Mouse (Mus musculus) splenic B cell, adult 2 months (primary cell): ENCODE data around the gene Brdt.
A peak's percentile ranks its signal among the peaks of the same experiment; 100 is the strongest.

Source experiments
- DNase-seq: peaks from one replicate; pipeline ENCODE4 v3.0.0-alpha.2; 2011; ENCODE audit warnings: low read depth, low spot score
- H3K27me3 ChIP-seq: 2 replicates; pipeline ENCODE4 v1.6.1; 2012; ENCODE audit warnings: mild to moderate bottlenecking, low read length, moderate library complexity, mixed read lengths; ENCODE audit not compliant: control insufficient read depth, poor library complexity, insufficient read depth, severe bottlenecking
- H3K36me3 ChIP-seq: 2 replicates; pipeline ENCODE4 v1.6.1; 2012; ENCODE audit warnings: mild to moderate bottlenecking, low read length, moderate library complexity, mixed read lengths; ENCODE audit not compliant: control insufficient read depth, poor library complexity, insufficient read depth, severe bottlenecking

Gene Brdt

DNA sequence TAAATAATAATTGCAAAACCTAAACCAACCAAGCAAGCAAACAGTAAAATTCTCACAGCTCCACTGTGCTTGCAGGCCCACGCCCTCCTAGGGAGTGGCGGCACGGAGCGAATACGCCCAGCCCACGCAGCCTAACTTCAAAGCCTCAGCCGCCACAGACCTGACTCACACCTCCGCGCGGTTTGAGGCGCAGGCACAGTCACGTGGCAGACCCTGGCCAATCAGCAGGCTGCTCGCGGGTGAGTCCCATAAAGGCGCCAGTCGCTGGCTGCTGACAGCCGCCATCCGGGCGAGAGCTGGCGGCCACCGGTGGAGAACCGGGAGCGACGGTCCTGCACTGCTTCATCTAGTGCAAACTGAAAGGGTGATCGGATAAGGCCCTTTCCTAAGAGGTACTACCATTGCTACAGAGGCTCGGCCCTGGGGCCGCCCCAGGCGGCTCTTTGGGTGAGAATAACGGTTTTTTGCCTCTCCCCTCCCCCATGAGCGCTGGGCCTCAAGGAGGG is at the start of gene Brdt:
Gene Brdt, plus strand, starts transcription at position 244 of the 506 bp plus-strand sequence.
- Histone ChIP-seq H3K36me3 (no peaks in the 10 kb centered on the region), H3K27me3 (no peaks in the 10 kb centered on the region)
- no peak for DNase-seq

GRCm38 (mm10) chr5:107282561-107283307 is 48.2 kb upstream of the Brdt start:
- Histone ChIP-seq H3K27me3 (no peaks in the 10 kb centered on the region), H3K36me3 (no peaks in the 10 kb centered on the region; the same call in 1 of the 2 replicates)
- DNase-seq: no peak

GRCm38 (mm10) chr5:107283935-107284524 is 46.9 kb upstream of the Brdt start:
- DNase-seq: no peak
- Histone ChIP-seq H3K27me3 (no peaks in the 10 kb centered on the region), H3K36me3 (no peaks in the 10 kb centered on the region; the same call in 1 of the 2 replicates)

DNA sequence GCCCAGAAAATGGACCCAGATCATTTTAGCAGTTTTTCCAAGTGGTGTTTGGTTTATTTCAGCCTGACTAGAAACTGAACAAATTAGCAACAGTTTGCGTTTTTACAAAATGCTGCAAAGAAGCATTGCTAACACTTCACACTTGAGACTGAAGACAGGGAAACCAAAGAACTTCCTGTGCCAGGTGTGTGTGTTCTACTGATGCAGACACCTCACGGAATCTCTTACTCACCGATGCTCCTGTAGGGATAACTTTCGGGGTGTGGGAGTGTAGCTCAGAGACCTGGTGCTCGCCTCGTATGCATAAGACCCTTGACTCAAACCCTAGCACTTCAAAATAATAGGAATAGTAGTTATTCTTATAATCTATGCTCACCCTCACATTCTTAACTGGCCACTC is 45.4 kb upstream of the Brdt start:
- no peaks in the 10 kb centered on the region; the same call in 1 of the 2 replicates for H3K36me3 ChIP-seq
- no peak for DNase-seq
- H3K27me3 ChIP-seq: no peaks in the 10 kb centered on the region; the same call in 1 of the 2 replicates

DNA sequence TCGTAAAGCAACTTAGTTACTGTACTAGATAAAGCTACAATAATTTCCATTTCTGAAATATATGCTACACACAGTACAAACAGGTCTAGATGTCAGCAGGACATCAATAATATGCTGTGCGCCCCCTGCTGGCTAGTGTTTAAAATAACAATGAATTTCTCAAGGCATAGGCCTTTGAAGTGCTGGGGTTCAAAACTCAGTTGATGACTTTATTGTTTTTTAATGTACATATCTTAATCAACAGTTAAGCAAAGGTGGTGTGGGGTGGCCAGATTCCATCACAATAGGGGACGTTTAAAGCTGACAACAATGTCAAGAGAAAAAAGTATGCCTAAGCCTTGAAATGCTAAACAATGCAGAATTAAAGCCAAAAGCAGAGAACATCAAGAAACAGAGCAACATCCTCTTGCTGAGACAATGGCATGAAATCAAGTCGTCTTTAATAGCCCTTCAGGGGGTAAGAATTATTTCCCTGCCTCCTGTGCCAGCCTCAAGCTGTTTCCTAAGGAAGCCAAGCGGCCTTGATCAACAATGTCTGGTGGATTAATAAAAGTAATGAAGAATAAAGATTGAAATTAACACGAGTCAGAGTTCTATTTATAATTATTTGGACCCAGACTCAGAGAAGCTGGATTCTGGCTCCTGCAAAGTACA is 43.6 kb upstream of the Brdt start:
- peak; percentile 81 for DNase-seq
- H3K27me3 ChIP-seq: no peaks in the 10 kb centered on the region; the same call in 1 of the 2 replicates
- no peaks in the 10 kb centered on the region; the same call in 1 of the 2 replicates for H3K36me3 ChIP-seq

DNA sequence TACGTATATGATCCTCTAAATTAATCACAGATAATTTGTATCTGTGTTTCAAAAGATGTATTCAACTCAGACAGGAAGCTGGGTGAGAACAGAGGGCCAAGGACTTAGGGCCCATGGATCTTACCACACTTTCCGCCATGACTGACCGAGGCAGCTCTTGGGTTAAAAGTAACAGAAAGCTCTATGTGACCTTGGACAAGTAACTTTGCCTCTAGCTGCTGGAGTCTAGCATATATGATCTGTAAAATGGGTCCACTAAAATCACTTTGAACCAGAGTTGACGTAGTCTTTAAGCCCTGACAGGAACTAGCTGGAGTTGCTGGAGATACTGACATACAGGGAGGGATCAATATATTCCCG is 43.1 kb upstream of the Brdt start:
- H3K27me3 ChIP-seq: no peaks in the 10 kb centered on the region; the same call in 1 of the 2 replicates

GRCm38 (mm10) chr5:107288427-107289233 is 42.3 kb upstream of the Brdt start:
- peak; percentile 49 for DNase-seq
- Histone ChIP-seq H3K36me3 (no peaks in the 10 kb centered on the region; the same call in 1 of the 2 replicates), H3K27me3 (no peaks in the 10 kb centered on the region; the same call in 1 of the 2 replicates)

More for the DNA sequence above, 43.1 kb upstream of the Brdt start:
- no peak for DNase-seq
- no peaks in the 10 kb centered on the region; the same call in 1 of the 2 replicates for H3K36me3 ChIP-seq

DNA sequence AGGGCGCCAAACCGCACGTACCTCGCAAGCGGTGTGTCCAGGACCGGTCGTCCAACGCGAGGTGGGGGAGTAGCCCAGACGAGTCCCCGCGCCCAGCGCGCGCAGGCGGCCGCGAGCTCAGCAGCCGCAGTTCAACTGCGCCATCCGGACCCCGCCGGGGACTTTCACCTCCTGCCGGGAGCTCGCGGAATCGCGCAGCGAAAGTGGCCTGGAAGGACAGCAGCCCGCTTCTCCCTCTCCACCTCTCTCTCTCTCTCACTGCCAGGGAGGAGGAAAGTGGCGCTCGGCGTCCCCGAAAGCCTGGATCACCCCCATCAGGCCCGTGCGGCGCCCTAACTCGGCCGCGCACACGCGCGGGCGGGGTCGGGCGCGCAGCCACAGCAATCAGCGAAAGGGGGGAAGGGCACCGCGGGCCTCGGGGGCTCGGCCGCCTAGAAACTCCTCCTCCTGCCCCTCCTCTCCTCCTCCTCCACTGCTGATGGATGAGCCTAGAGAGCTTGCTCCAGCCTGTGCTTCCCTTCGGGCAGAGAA is 41.7 kb upstream of the Brdt start, which contains the start of gene Tgfbr3:
Gene Tgfbr3, minus strand, starts transcription at position 396 of the 531 bp plus-strand sequence.
- Histone ChIP-seq H3K36me3 (no peaks in the 10 kb centered on the region; the same call in 1 of the 2 replicates), H3K27me3 (no peaks in the 10 kb centered on the region; the same call in 1 of the 2 replicates)
- DNase-seq: peak; percentile 62

GRCm38 (mm10) chr5:107289986-107290385 is 41.0 kb upstream of the Brdt start:
- DNase-seq: no peak
- no peaks in the 10 kb centered on the region for H3K36me3 ChIP-seq

GRCm38 (mm10) chr5:107294041-107294440 is 36.9 kb upstream of the Brdt start:
- Histone ChIP-seq H3K36me3 (no peaks in the 10 kb centered on the region), H3K27me3 (no peaks in the 10 kb centered on the region; the same call in 1 of the 2 replicates)
- DNase-seq: no peak

More at GRCm38 (mm10) chr5:107289986-107290385, 41.0 kb upstream of the Brdt start:
- H3K27me3 ChIP-seq: no peaks in the 10 kb centered on the region; the same call in 1 of the 2 replicates

GRCm38 (mm10) chr5:107295061-107295816 is 35.7 kb upstream of the Brdt start:
- DNase-seq: no peak
- Histone ChIP-seq H3K36me3 (no peaks in the 10 kb centered on the region), H3K27me3 (no peaks in the 10 kb centered on the region; the same call in 1 of the 2 replicates)

DNA sequence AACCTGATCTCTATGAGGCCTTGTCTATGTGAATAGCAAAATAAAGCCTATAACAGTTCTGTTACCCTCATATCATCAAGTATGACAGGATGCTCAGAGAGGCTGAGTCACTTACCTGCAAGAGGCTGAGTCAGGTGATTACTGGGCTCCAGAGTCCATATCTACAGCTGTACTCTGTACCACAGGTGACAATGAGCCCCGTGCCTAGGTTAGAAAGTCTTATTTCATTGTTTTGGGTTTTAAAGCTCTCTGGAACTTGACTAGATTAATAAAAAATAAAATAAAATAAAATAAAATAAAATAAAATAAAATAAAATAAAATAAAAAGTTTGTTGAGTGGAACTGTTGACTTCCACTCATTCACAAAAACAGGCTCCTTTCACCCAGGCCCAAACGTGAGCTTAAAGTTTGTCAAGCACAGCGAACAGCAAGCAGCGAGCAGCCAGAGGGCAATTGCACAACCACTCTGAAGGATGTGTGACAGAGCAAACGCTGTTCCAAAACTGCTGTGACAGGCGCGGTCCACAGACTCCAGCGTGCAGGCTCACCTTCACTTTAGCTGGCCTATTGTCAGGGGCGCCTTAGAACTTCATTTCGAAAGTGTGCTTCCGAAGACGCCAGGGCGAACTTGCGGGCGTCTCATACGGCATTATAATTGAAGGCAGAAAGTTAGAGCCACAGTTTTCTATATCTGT is 35.0 kb upstream of the Brdt start:
- no peak for DNase-seq

More for the DNA sequence above, 35.0 kb upstream of the Brdt start:
- H3K27me3 ChIP-seq: no peaks in the 10 kb centered on the region
- H3K36me3 ChIP-seq: no peaks in the 10 kb centered on the region
